Mouse (Mus musculus) spleen, postnatal 4 days (tissue): ENCODE data around the gene Castor1.

Experiments used
- DNase-seq, 2 experiments: peaks; one replicate each; pipeline ENCODE4 v3.0.0; 2022; ENCODE audit warnings: low spot score in 2 of 2

Castor1 gene

GRCm38 (mm10) chr11:4235052-4235655 lies 17.1 kb downstream of the Castor1 start:
- no peak for DNase-seq

- peak in 1 of 2 experiments; percentile 67 for DNase-seq
These were observed 17.9 kb downstream of the Castor1 start, which contains the start of gene Osm for GRCm38 (mm10) chr11:4235665-4236545. Osm (plus strand) TSS chr11:4236420.

DNA sequence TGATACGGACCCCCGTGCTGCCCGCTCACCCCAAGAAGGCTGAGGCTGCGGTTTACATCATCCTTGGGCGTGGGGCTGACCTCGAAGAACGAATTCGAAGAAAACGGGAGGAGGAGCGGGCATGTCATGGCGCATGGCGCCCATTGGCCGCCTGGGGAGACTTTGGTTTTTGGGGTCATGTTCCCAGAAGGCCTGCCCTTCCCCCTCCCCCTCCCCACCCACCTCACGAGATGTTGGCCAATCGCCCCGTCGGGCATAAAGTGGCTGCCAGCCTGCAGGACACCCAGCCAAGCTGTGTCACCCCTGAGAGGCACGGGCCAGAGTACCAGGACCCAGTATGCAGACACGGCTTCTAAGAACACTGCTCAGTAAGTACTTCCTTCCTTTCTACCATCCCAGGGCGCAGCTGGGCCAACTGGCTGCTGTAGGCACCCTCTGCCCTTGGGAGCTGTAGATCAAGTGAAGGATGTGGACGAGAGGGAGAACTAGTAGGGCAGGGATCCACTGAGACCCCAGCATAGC lies 18.6 kb downstream of the Castor1 start:
- peak in 1 of 2 experiments; percentile 50 for DNase-seq

- DNase-seq: peak; percentile 60 to 80
These were observed 19.4 kb downstream of the Castor1 start for GRCm38 (mm10) chr11:4237389-4237912.

DNA sequence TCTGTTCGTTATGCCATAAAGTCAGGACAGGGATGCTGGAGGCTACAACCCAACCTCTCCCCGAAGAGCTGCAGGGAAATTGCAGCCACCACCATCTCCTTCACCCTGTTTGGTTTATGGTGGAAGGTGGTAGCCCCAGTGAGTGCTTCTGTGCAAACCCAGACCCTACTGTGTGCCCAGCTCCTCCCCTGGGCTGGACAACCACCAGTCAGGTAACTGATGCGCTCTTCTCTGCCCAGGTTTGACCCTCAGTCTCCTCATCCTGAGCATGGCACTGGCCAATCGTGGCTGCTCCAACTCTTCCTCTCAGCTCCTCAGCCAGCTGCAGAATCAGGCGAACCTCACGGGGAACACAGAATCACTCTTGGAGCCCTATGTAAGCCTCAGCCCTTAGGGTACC lies 20.1 kb downstream of the Castor1 start:
- DNase-seq: no peak

GRCm38 (mm10) chr11:4239691-4240090 lies 21.7 kb downstream of the Castor1 start:
- DNase-seq: no peak

- DNase-seq: no peak
These were observed 22.1 kb downstream of the Castor1 start for GRCm38 (mm10) chr11:4240151-4240550.

GRCm38 (mm10) chr11:4241180-4241579 lies 23.2 kb downstream of the Castor1 start:
- no peak for DNase-seq

- no peak for DNase-seq
These were observed 28.1 kb downstream of the Castor1 start for GRCm38 (mm10) chr11:4246126-4246525.

DNA sequence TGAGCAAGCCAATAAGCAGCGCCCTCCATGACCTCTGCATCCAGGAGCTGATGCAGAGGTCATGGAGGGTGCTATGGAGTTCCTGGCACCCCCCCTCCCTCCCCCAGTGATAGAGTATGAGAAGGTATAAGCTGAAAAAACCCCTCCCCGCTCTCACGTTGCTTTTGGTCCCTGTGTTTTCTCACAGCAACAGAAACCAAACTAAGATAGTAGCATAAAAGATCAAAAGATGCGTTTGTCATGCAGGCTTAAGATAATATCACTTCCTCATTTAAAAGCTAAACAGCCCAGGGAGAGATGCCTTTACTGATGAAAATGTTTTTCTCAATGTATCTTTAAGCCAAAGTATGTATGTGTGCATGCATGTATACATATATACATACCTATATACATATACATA lies 28.6 kb downstream of the Castor1 start:
- no peak for DNase-seq

GRCm38 (mm10) chr11:4247201-4247959 lies 29.4 kb downstream of the Castor1 start:
- no peak for DNase-seq

DNA sequence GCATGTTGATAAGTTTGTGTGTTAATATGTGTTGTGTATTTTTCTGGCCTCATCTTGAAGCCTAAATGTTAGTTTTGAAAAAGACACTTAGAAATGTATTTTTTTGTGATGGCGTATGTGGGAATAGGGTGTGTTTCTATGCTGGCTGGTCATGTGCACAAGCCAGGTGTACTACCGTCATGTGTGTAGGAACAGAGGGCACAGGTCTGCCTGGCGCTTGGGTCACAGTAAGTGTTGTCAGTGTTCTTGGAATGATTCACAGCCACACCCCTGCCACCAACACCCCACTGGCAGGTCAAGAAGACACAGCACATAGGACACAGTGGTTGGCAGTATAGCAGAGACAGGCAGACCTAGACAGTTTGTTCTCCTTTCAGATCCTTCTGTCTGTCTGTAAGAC lies 31.1 kb downstream of the Castor1 start:
- DNase-seq: no peak

GRCm38 (mm10) chr11:4250290-4250689 lies 32.3 kb downstream of the Castor1 start:
- no peak for DNase-seq

GRCm38 (mm10) chr11:4251376-4251775 lies 33.4 kb downstream of the Castor1 start:
- no peak for DNase-seq

DNA sequence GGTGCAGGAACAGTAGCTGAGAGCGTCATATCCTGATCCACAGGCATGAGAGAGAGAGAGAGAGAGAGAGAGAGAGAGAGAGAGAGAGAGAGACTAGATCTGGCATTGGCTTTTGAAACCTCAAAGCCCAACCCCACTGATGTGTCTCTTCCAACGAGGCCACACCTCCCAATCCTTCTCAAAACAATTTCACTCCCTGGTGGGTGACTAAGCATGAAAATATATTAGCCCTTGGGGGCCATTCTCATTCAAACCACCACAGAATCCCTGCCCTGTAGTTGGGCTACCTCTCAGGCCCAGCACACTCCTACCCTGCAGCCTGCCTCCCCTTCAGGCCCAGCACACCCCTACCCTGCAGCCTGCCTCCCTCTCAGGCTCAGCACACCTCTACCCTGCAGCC lies 34.9 kb downstream of the Castor1 start:
- DNase-seq: no peak

- DNase-seq: no peak
These were observed 39.0 kb downstream of the Castor1 start, which contains the start of gene Lif for GRCm38 (mm10) chr11:4256846-4257607. Lif (plus strand) TSS chr11:4257557.

- no peak for DNase-seq
These were observed 39.7 kb downstream of the Castor1 start for GRCm38 (mm10) chr11:4257756-4258155.

GRCm38 (mm10) chr11:4258657-4259082 lies 40.6 kb downstream of the Castor1 start:
- DNase-seq: peak; percentile 83 to 94

GRCm38 (mm10) chr11:4260463-4261187 lies 42.6 kb downstream of the Castor1 start:
- DNase-seq: no peak

- DNase-seq: peak; percentile 69 to 88
These were observed 43.1 kb downstream of the Castor1 start for GRCm38 (mm10) chr11:4261188-4261494.
